Mouse (Mus musculus) cerebellum, adult 11 months (tissue): ENCODE measurements at regions not wholly inside any gene's neighbourhood (a gene's known extent, or its start where the extent isn't known, plus 50 kb on each side); places are given as distances from the start of the nearest gene placed in this dataset.

ENCODE experiments used
- DNase-seq: peaks from one replicate; pipeline ENCODE4 v3.0.0; 2022

GRCm38 (mm10) chr9:41542511-41542910 is 381.0 kb upstream of the Ubash3b start:
- no peak for DNase-seq

DNA sequence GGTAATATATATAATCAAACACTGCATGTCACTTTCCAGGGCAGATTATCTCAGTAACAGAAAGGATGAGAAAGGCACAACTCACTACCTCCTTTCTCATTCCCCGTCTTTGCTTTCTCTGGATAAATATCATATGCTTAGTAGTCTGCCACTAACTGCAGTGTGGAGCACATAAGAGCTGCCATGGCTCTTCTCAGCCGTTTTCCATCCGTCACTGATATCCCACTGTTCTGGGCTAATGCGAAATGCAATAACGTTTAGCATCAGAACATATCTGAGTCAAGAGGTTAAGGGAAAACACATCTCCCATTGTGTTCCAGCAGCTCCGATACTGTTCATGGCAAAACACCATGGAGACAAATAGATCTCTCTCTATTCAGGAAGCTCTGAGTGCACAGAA is 379.8 kb upstream of the Ubash3b start:
- DNase-seq, result no peak

- no peak for DNase-seq
These were observed 371.3 kb upstream of the Ubash3b start for GRCm38 (mm10) chr9:41532786-41533185.

DNA sequence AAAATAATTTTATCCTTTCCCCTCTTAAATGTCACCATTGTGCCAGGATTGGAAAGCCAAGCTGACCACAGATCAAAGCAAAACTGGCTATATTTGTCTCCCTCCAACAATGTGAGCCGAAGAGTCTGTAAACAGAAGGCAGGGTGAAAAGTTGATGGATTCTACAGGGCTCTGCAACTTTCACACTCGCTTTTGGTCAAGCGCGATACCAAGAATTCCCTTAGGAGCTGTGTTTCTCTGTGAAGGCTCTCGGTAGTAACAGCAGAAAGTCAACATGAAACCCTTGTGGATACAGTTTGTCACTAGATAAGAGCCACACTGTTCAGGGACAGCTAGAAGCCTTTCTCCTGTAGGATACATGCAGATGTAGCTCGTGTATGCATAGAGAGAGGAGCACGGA is 370.8 kb upstream of the Ubash3b start:
- DNase-seq, result no peak

DNA sequence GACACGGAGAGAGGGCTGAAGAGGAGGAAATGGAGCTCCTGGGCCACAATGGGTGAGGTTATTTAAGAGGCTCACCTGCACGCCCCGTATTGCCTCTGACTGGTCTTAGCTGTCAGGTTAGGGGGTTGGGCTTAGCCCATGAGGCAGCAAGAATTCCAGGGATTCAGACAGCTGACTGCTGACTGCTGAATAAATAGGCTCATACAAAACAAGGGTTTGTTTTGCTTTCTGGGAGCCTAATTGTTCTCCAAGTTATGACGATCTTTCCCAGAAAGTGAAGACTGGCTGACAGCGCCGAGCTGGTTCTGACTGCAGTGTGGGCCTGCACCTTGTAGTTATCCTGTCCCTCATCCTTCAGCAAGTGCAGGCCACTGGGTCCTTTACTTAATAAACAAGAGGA is 370.1 kb upstream of the Ubash3b start:
- no peak for DNase-seq

DNA sequence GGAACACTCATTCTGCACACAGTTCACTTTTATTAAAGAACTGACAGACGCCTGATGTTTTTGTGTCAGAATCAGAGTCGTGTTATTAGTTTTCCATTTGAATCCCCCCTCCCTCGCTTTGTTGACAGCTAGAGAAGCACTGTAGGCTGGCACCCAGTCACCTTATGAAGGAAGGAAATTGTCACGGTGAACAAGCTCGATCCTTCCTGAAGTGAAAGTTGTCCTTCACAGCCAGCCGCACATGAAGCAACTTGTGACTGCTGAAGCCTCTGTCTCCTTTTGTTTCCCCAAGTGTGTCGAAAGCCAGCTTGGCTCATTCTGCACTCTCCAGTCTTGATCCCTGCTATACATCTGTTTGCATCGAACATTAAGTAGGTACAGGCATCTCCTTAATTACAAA is 364.6 kb upstream of the Ubash3b start:
- DNase-seq, result no peak

DNA sequence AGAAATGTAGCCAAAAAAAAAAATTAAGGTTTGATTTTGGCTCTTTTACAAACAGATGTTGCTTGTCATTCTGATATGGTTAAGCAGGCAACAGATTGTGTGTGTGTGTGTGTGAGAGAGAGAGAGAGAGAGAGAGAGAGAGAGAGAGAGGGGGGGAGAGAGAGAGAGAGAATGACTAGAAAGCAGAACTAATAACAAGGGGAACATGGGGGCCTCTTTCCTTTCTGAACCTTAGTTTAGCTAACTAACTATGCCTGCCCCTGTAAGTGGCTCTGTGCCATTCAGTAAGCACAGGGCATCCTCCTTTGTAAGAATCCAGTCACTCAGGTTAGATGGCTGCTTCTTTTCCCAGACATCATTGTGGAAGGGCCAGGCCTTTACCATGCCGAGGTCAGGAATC is 364.0 kb upstream of the Ubash3b start:
- DNase-seq, result no peak

DNA sequence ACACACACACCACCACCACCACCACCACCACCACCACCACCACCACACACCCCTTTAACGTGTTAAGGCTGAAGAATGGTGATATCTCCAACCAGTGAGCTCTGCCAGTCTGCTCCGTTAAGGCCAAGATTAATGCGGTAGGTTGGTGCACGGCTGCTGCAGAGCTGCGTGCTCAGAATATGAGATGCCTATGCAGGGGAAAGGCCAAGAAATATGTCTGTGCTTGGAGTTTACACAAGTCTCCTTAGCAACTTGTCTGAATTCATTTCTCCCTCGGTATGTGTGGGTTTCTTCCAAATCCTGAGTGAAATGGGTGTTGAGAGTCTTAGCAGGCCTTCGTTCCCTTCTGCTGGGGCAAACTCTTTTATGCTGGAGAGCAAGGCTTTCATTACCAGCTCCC is 363.1 kb upstream of the Ubash3b start:
- DNase-seq, result no peak

DNA sequence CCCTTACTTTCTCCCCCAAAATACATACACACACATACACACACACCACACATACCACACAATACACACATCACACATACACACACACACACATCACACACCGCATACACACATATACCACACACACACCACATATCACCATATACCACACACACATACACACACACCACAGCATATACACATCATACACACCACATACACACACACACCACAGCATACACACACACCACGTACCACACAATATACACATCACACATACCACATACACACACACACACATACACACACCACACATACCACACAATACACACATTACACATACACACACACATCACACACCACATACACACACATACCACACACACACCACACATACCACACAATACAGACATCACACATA is 362.5 kb upstream of the Ubash3b start:
- no peak for DNase-seq

DNA sequence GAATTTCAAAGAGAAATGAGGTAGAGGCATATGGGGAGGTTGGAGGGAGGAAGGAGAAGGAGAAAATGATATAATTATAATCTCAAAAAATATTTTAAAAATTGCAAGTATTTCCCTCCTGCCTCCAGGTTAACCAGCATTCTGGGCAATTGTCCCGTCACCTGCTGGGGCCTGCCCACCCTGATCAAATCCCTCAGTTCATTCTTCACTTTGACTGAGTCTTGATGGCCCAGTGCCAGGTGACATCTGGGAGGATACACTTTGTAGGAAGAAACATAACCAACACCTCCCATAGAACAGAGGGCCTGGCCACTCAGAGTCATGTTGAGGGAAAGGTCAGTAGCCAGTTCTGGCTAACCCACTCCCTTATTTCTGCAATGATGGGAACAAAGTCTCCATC is 360.8 kb upstream of the Ubash3b start:
- no peak for DNase-seq

DNA sequence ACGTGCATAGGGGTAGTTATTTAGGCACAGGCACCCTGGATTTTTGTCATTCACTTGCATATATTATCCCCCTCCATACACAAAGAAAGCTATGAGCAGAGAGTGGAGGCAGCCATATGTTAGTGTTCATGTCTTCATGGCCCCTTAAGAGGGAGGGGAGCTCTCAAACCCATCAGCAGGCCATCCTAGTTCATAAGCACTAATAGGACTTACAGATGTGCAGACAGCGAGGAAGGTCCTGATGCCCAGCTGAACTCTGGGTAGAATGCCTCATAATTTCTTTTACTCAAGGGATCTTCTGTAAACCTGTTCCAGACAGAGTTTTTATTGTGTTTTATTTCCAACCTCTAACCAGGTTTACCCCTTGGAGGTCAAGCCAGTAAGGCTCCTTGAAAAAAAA is 356.3 kb upstream of the Ubash3b start:
- DNase-seq, result no peak

DNA sequence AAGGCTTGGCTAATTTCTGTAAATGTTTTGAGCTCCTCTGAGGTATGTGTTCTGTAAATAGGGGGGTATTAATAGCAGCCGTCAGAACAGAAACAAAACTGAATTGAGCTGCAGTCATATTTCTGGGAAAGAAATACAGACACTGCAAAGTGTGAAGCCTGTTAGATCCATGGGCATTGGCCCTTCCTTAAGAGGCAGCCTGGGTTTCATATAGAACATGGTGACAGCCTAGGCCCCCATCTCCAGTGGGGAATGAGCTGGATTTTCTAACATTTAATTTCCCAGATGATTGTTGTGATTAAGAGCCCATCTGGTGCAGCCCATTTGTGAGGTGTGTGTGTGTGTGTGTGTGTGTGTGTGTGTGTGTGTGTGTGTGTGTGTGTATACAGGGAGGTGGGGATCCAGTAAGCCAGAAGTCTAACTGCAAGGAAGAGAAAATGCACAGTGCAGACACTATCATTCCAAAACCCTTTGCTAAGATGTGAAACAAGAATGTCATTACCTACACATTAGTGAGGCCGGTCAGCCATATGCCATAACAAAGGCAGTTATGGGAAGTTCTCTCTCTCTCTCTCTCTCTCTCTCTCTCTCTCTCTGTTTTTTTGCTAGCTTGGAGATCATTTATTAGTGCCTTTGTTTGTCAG is 355.7 kb upstream of the Ubash3b start:
- no peak for DNase-seq

DNA sequence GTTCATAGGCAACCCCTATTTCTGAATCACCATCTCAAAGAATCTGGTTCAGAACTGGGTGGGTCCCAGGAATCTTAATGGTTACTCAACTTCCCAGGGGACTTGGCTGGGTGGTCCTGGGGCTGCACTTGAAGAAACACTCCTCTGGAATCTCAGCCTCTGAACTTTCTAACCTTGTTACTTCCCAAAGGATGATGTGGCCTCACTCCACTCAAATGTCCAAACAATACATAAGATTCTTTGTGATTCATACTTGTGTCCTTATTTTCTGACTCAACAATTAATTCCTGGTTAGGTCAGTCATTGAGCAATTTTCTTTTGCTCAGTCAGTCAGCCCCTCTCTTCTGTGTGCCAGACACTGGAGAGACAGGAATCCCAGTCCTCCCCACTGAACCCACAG is 353.7 kb upstream of the Ubash3b start:
- DNase-seq, result no peak

DNA sequence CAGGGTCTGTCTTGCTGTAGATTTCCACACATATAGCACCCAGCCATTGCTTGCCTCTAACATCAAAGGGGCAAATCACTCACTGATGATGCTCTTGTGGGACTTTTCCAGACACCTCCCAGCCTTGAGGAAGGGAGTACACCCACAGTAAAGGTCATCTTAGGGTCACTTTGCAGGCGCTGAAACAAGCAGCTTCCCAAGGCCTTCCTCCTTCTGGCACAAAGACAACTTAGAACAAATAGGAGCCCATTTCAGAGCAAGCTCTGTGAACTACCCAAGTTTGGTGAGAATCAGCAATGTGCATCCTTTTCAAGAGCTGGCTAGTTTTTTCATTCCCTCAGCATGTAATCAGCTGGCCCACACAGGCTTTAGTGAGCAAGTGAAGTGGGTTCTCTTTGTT is 352.2 kb upstream of the Ubash3b start:
- no peak for DNase-seq

- DNase-seq, result no peak
These were observed 348.1 kb upstream of the Ubash3b start for GRCm38 (mm10) chr9:41509597-41509996.

- DNase-seq, result no peak
These were observed 347.2 kb upstream of the Ubash3b start for GRCm38 (mm10) chr9:41508746-41509145.

- no peak for DNase-seq
These were observed 336.8 kb upstream of the Ubash3b start for GRCm38 (mm10) chr9:41498326-41498725.

DNA sequence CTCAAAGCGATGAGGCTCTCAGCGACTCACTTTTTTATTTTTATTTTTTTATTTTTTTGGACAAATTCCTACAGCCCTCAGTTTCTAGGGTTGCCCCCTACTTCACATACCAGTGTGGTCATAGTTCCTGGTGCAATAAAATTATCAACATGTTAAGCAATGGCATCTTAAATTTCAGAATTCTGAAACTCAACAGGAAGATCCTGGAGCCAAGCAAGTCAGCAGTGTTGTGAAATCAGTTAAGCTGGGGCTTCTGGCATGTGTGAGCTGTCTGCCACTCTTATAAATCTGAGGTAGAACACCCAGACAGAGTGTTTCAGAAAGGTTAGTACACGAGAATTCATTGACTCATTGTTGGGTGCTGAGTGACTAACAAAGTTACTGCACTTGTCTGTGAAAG is 328.6 kb upstream of the Ubash3b start:
- DNase-seq, result no peak

DNA sequence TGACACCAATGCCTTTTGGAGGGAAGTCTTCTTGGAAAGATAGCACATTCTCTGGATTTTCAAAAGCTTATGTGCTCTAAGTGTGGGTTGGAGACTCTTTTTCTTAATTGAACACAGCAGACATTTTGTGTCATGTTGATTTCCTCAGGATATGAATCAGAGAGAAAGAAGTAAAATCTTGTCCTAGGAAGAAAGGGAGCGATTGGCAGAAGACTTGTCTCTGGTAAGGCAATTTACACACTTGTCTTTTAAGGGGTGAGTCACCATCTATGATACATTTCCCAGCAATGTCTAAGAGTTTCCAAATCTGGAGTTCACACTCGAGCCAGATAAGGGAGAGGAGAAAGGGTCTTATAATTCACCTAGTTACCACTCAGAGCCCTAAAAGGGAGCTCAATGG is 326.5 kb upstream of the Ubash3b start:
- DNase-seq, result no peak

DNA sequence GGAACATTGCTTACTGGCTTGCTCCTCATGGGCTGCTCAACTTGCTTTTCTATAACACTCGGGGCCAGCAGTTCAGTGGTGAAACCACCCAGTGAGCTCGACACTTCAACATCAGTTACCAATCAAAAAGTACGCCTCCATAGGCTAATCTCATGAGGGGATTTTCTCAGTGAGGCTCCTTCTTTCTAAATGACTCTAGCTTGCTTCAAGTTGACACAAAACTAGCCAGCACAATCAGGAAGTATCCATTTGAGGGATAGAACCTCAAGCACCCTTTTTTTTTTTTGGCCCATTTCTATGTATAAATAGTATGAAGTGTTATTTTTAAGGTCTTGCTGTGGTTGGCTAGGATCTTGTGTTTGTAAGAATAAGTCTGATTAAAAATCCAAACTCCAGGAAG is 321.7 kb upstream of the Ubash3b start:
- DNase-seq, result no peak

DNA sequence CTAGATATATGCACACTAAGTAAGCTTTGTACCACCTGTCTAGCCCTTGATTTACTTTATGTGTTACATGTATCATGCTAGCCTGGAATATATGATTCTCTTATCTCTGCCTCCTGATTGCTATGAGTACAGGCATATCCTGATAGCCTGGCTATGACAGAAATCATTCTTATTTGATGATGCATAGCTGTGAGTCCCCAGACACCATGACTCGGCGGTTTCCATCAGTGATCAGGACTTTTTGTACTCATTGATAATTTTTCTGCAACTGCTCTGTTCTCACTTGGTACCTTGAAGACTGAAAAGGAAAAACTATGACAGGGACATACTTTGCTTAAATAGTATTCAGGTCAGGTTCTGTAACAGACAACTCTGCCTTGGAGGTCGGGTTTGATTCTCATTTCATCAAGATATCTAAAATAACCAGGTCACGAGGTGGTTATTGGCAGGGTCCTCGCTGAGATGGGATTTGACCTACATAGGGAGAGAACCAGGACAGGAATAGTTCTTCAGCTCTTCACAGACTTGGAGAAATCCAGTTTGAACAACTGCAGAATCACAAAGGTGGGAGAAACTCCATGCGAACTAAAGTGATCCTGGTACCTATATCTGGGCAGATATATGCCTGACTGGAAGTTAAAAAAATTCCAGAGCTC is 320.2 kb upstream of the Ubash3b start:
- DNase-seq, result no peak

DNA sequence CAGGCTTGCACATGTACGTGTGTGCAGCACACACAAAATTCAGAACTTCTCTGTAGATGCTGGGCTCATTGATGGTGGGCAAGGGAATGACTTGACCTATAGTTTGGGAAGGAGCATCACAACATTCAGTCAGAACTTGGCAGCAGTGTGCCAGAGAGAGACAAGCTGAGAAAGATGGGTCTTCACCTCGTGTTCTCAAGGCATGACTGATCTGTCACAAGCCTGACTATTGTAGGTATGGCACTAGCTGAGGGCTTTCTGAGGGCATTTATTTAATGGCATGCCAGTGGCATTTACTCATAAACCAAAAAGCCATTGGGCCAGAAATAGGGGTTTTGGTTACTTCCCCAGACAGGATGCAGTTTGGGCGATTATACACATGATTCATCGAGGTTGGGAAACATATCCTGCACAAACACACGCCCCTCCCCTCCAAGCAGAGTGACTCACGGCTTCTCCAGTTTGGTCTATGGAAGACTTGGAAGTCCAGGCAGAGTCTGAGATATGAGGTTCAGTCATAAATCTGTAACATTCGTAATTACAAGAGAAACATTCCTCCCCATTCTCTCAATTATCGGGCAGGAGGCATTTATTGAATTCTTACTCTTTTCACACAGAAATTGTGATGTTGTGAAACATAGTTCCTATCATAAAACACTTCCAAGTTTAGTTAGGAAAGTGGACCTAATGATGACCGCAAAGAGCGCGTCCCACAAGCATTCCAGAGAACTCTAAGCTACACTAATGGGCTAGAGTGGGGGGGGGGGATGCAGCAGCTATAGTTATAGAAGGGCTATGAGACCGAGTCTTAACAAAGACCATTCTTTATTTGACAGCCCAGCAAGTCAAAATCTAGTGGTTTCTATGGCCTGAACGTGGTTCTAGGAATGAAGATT is 318.6 kb upstream of the Ubash3b start:
- no peak for DNase-seq

DNA sequence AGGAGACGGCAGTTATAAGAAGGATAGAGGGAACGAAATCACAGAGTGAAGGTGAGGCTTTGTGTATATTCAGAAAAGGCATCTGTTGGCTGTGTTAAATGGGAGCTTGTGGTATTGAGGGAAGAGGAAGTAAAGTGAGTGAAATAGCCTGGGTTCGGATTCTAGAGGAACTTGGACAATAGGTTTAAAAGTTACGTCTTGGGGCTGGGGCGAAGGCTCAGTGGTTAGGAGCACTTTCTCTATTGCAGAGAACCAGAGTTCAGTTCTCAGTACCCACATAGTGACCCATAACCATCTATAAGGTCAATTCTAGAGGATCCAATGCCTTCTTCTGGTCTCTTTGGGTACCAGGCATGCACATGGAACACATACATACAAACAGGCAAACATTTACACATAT is 317.6 kb upstream of the Ubash3b start:
- DNase-seq, result no peak
